Mouse (Mus musculus) bone marrow macrophage, adult 2 months (primary cell): ENCODE data around the gene Tspan32. TPM values are rescaled to one million over a fixed set of nuclear protein-coding genes. Genes with fewer than 3 reads are reported as not detected.

Experiments
- H3K27ac ChIP-seq: 2 replicates; pipeline ENCODE4 v1.5.1; 2012; ENCODE audit warnings: low read depth, low read length; ENCODE audit not compliant: insufficient read depth
- H3K4me1 ChIP-seq: 2 replicates; pipeline ENCODE4 v1.6.1; 2012; ENCODE audit warnings: low read length; ENCODE audit not compliant: control insufficient read depth, insufficient read depth
- H3K4me3 ChIP-seq: 2 replicates; pipeline ENCODE4 v1.5.1; 2012; ENCODE audit warnings: mild to moderate bottlenecking, low read length, moderate library complexity; ENCODE audit not compliant: insufficient read depth
- CTCF ChIP-seq: IDR thresholded peaks from 2 replicates; pipeline ENCODE4 v1.5.1; 2012; ENCODE audit warnings: low read depth, mild to moderate bottlenecking, low read length, moderate library complexity
- POLR2A ChIP-seq: IDR thresholded peaks from 2 replicates; pipeline ENCODE4 v1.6.1; 2012; ENCODE audit warnings: mild to moderate bottlenecking, low read depth, low read length, borderline replicate concordance
- polyA plus RNA-seq: library from polyadenylated mRNA; stranded (reverse); fragments of >200 nt; gene quantifications from 2 replicates; pipeline ENCODE4 v1.2.4, GENCODE M21; 2012; ENCODE audit not compliant: missing spikeins, insufficient read depth, insufficient read length

Gene Tspan32
- polyA plus RNA-seq, 1 experiment: 25.7 TPM

- H3K4me1 ChIP-seq: peaks cover 48% of the 10 kb centered on the region
- H3K4me3 ChIP-seq: peak overlapping the region; percentile 63
- TF ChIP-seq POLR2A (no peak), CTCF (no peak)
- H3K27ac ChIP-seq: peak overlapping the region; percentile 50
Observed at GRCm38 (mm10) chr7:143053008-143053899, 48.4 kb downstream of the Tspan32 start.

DNA sequence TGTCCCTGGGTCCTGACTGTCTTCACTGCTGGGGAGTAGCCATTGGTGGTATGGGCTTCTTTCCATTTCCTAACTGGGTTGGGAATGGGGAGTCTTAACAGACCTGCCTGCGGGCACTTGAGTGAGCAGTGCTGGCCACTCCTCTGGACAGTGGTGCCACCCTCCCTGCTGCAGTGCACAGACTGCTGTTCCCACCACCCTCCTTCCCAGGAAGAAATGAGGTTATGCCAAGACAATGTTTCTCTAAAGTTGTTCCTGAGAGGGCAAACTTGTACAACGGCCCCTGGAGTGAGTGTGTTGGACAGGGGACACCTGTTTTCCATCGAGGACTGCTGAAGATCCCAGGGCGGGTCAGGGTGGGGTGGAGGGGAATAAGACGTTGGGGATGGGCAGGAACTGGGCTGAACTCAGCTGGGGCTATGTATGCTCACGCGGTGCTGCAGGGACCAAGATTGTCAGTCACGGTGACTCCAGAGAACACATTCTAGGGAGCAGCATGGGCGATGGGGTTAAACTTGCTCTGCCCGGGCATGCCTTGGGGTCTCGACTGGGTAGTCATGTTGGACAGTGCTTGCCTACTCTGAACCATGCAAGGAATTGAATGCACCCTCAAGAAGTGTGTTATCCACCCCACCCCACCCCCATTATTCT lies 49.2 kb downstream of the Tspan32 start:
- Histone ChIP-seq H3K27ac (peak overlapping the region; percentile 9; the same call in 1 of the 2 replicates), H3K4me1 (peaks cover 55% of the 10 kb centered on the region), H3K4me3 (peak overlapping the region; percentile 63)
- TF ChIP-seq CTCF: no peak
- TF ChIP-seq POLR2A: no peak

GRCm38 (mm10) chr7:143054612-143054965 lies 49.7 kb downstream of the Tspan32 start:
- TF ChIP-seq CTCF: no peak
- TF ChIP-seq POLR2A: no peak
- Histone ChIP-seq H3K4me3 (peak overlapping the region; percentile 63), H3K4me1 (peaks cover 58% of the 10 kb centered on the region), H3K27ac (peak overlapping the region; percentile 8; the same call in 1 of the 2 replicates)

DNA sequence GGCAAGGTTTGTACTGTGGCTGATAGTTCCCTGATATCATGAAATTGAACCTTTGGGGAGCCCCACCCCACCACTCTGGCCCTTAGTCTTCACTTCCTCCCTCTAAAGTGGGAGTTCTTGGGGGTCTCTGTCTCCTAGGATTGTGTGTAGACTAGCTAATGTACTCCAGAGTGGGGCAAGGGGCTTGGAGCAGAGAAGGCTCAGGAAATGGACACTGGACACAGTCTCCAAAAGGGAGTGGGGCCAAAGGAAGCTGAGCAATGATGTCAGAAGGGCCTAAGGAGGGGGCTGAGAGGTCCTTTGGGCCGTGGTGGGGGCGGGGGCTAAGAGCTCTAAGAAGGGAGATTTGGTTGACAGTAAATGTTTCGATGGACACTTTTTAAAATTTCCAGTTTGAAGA lies 50.2 kb downstream of the Tspan32 start:
- Histone ChIP-seq H3K27ac (0 out of 2 replicates have a peak overlapping the region, but pooled peaks have one; percentile 8), H3K4me1 (peaks cover 60% of the 10 kb centered on the region), H3K4me3 (peak overlapping the region; percentile 63)
- TF ChIP-seq POLR2A (no peak), CTCF (0 out of 2 replicates have a peak, but pooled peaks have one; percentile 30)

DNA sequence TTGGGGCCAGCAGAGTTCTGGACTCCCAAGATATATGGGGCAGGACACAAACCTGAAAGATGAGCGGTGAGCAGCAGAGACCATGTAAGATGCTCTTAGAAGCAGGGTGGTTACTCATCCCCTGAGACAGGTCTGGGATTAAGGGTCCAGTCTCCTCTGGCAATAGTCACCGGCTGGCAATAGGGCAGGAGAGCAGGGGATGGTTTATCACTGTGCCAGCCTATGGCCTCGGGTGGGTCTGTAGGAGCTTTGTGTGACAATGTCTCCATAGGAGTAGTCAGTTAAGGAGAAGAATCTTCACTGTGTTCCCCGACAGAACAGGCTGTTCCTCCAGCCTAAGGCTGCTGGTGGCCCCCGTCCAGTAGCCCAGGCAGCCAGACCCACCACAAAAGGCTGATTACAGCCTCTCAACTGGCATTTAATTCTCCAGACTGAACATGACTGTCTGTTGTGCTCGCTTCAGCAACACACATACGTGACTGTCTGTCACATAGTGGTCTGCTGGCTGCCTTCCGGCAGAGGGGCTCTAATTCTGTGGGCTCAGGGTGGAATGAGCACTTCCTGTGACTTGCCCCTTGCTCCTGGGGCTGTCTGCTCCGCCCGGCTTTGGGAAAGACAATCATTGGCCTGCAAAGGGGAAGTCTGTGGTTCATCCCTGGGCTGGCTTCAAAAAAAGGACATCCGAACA lies 50.8 kb downstream of the Tspan32 start:
- H3K27ac ChIP-seq: peak overlapping the region; percentile 38
- H3K4me3 ChIP-seq: peak overlapping the region; percentile 23
- TF ChIP-seq CTCF (no peak), POLR2A (no peak)
- H3K4me1 ChIP-seq: peaks cover 62% of the 10 kb centered on the region

DNA sequence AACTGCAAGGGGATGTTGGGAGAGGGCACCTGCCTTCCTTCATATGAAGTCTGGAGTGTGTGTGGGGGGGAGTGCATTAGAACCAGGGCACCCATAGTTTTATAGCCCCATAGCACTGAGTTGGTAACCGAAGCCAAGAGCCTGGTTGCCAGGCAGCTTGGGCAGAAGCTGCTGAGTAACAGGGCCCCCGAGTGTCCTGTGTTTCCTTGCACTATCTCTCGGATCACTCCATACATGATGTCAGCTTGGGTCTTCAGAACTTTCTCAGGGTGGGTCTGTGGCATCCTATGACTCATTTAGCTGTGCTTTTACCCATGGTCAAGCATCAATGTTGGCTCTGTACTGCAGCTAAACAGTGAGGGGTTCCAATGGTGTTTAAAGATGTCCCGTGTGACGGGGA lies 52.2 kb downstream of the Tspan32 start:
- H3K4me1 ChIP-seq: peaks cover 59% of the 10 kb centered on the region
- no peak overlapping the region for H3K4me3 ChIP-seq
- no peak for TF ChIP-seq CTCF
- TF ChIP-seq POLR2A: no peak
- 0 out of 2 replicates have a peak overlapping the region, but pooled peaks have one; percentile 83 for H3K27ac ChIP-seq

DNA sequence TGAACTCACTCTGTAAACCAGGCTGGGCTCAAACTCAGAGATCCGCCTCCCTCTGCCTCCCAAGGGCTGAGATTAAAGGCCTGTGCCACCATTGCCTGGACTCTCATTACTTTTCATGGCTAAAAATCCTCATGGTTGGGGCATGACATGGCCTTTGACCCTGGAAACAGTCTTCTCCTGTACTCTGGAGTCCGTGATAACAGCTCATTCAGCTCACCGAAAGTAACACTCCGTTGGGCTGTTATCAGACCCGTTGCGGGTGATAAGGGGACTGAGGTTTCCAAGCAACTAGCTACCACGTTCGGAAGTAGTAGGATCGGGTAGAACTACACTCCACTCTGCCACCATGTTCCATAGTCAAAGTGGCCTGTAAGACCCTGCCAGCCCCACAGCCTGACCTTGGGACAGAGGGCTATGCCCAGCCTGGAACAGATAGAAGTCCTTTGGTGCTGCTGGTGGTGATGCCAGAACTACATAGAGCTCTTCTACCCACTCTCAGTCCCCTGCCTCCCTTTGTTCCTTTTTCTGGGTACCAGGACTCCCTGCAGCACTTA lies 52.9 kb downstream of the Tspan32 start:
- no peak for TF ChIP-seq POLR2A
- H3K4me3 ChIP-seq: peak overlapping the region; percentile 15
- H3K4me1 ChIP-seq: peaks cover 56% of the 10 kb centered on the region
- H3K27ac ChIP-seq: peak overlapping the region; percentile 83

- peaks cover 56% of the 10 kb centered on the region for H3K4me1 ChIP-seq
- TF ChIP-seq CTCF (no peak), POLR2A (no peak)
- peak overlapping the region; percentile 83 for H3K27ac ChIP-seq
- H3K4me3 ChIP-seq: peak overlapping the region; percentile 18
Observed at GRCm38 (mm10) chr7:143058221-143058697, 53.4 kb downstream of the Tspan32 start.

GRCm38 (mm10) chr7:143059202-143059870 lies 54.5 kb downstream of the Tspan32 start:
- TF ChIP-seq CTCF (0 out of 2 replicates have a peak, but pooled peaks have one; percentile 31), POLR2A (no peak)
- Histone ChIP-seq H3K4me1 (peaks cover 54% of the 10 kb centered on the region), H3K4me3 (no peak overlapping the region), H3K27ac (peak overlapping the region; percentile 83)

GRCm38 (mm10) chr7:143062704-143063103 lies 57.9 kb downstream of the Tspan32 start:
- Histone ChIP-seq H3K27ac (no peak overlapping the region), H3K4me1 (peaks cover 23% of the 10 kb centered on the region), H3K4me3 (no peak overlapping the region)
- TF ChIP-seq CTCF (no peak), POLR2A (no peak)
